Mouse (Mus musculus) mesoderm, embryonic 11.5 days (tissue): ENCODE results near the gene Zfp280d.

ENCODE experiments used
- DNase-seq: peaks from one replicate; pipeline ENCODE4 v3.0.0-alpha.2; 2012; ENCODE audit warnings: low read depth, low spot score

Zfp280d gene

DNA sequence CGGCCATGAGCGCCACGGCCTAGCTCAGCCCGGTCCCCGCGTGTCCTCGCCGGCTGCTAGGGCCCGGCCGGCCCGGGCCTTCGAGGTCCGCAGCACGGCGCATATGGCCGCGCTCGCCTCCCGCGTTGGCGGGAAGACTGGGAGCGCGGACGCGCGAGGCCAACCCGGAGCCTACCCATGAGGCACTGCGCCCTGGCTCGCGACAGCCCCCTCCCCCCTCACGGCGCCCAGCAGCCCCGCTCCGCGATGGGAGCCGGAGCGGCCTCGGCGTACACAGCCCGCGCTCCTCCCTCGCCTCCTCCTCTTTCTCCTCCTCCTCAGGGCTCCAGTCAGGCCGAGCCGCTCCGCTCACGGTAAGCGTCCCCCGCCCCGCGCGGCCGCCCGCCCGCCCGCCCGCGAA, at the start of gene Zfp280d:
Gene Zfp280d, plus strand, starts transcription at position 184 of the 400 bp plus-strand sequence.
- DNase-seq: peak; percentile 92

DNA sequence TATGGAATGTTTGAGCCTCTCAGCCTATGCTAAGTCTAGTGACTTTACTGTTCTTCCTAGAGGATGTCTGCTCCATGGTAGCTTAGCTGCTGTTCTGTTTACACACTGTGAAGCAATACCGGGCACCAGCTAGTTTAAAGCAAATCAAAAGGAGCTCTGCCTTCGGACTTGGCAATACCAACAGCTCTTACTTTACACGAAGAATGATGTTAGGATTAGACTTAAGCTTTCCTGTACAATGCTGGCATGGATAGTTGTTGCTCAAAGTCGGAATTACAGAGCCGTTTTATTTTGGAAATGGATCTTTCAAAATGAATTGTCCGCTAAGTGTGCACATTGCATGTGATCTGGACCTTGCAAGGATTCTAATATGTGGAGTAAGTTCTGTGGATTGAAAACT, 48.1 kb upstream of the Zfp280d start:
- DNase-seq: no peak

DNA sequence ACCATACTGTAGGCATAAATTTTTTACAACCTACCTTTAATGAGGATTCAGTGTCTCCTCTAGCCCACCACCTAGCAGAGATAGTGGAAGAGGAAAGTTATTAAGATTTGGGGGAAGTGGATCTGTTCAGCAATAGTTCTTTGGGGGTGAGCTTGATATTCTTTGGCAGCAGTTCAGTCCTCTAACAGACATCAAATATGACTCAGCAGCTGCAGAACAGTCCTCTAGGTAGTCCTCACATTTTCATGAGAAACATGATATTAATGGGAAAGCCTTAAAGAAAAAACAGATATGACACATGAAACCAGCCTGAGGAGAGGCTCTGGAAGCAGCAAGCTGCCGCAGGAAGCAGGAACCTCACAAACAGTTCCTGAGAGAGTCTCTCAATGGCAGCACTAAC, 22.0 kb upstream of the Zfp280d start:
- no peak for DNase-seq

DNA sequence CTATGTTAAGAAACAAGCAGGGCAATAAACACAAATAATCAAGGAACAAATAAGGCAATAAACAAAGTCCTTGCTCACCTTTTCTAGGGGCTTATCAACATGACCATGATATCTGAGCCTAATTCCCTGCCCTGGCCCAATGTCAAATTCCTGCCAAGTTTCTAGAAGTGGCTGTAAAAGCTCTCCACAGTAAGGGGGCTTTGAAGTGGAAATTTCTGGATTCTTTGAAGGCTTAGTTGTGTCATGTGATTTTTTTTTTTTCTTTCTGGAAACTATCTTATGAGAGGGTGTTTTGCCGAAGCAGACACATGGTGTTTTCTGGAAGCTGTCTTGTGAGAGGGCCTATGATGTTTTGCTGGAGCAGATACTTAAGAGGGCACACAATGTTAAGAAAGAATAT, 19.4 kb upstream of the Zfp280d start:
- no peak for DNase-seq

DNA sequence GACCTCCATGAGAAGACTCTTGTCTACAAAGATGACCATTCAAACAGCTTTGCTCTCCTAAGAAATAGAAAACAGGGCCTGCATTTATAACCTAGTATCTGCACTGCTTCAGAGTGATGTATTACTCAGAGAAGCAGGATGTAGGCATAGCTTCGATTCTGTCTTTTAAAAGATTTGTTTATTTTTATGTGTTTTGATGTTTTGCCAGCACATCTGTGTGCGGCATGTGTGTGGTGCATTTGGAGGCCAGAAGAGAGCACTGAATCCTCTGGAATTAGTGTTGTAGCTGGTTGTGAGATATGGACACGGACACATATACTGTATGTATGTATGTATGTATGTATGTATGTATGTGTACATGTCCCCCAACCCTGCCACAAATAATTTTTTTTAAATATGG, 18.0 kb upstream of the Zfp280d start:
- no peak for DNase-seq

DNA sequence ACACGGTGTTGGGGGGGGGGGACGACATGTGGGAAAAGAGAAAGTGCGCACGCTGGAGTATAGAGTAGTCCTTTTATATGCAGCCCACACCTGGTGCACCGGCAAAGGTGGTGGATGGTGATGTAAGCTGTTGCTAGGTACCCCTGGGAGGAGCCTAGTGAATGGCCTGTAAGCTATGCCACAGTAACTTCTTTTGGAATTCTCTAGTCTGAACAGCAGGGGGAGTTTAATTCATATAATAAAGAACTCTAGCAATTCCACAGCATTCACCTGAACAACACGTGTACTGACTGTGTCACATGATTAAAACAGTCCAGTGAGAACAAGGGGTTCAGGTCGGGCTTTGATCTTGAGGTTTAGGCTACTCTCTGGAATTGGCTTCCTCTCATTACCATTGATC, 14.3 kb upstream of the Zfp280d start:
- peak; percentile 16 for DNase-seq

DNA sequence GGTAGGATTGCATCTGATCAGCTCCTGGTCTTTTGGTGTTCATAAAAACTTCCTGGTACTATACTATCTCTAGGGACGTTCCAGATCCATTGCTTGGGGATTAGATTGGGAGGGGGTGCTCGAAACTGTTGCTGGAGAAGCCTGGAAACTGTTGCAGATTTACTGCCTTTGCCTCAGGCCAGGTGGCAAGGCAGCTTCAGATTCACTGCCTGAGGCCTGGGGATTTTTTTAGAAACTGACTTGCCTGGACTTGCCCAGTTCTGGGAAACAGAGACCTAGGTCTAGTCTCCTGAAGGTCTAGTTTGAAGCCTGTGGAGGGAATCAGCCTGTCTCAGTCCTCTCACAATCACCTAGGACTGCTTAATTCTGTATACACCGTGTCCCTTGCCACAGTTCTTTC, 9.8 kb upstream of the Zfp280d start:
- DNase-seq: no peak

DNA sequence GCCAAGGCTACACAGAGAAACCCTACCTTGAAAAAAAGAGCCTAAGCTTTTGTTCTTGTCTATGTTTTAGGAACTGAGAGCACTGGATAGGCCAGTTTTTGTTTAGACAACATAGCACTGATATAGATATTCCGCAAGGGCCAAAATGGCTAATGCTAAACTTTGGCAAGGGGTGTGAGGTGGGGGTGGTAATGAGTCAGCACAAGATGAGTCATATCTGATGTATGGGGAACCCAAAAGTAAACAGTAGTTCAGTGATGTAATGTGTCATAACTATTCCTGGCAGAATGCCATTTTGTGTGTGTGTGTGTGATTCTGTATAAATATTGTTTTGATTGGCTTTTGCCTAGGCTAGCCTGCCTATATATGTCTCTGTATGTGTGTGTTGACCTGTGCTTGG, 4.5 kb upstream of the Zfp280d start:
- no peak for DNase-seq

DNA sequence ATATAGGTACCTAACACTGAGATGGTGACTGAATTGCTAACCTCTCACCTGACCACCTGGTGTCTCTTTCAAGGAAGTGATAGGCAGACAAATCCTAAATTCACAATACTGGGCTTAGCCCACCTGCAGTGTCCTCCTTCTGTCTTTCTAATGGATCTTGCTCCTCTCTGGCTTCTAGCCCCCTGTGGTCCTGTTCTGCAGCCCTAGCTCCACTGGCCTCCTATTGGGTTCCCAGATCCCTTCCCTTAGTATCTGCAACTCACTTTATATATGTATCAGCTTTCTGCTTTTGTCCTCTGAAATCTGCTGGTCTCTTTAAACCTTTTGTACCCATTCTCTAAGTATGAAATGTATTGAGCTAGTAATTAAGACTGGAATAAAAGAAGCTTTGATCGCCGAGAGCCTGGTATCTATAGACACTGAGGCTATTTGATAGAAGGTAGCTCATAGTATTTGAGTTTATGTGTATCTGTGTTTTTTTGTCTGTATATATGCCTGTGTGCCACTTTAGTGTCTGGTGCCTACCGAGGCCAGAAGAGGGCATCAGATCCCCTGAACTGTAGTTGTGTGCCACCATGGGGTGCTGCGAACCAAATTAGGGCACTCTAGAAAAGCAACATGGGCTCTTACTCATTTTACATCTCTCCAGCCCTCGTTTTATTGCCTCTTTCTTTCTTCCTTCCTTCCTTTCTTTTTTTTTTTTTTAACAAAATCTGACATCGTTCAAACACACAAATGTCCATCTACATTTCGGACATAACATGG, 832 bp upstream of the Zfp280d start:
- DNase-seq: no peak

DNA sequence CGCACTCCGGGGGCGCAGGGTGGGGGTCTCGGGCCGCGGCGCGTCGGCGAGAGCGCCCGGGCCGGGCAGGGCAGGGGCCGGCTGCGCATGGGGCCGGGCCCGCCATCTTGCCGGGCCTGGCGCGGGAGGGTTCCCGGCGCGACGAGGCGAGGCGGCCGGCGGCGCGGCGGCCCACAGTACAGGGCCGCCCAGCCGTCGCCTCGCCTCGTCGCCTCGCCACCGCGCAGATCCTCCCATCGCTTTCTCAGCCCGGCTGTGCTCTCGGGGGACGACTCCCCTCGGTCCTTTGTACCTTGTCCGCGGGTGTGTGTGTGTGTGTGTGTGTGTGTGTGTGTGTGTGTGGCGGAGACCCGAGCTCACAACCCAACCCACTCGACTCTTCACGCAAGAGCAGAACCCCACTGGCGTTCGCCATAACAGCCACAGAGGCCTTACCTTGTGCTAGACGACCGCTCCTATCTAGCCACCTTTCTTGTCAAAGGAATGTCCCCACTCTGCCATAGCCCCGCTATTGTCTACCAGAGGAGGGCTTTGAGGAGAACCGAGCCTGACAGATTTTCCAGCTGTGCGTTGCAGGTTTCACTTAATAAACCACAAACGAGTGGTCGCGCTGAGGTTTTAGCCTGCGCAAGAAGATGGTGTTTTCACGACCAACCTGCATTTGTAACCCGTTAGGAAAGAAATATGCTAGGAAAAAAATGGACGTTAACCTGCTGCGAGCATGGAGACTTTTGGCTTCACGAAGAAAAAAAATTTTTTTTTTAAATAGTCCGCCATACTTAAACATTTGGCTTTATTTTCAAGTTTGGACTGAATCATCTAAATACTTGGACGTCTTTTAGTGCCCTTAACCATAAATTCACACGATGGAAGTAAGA, 680 bp downstream of the Zfp280d start:
- peak; percentile 62 for DNase-seq

DNA sequence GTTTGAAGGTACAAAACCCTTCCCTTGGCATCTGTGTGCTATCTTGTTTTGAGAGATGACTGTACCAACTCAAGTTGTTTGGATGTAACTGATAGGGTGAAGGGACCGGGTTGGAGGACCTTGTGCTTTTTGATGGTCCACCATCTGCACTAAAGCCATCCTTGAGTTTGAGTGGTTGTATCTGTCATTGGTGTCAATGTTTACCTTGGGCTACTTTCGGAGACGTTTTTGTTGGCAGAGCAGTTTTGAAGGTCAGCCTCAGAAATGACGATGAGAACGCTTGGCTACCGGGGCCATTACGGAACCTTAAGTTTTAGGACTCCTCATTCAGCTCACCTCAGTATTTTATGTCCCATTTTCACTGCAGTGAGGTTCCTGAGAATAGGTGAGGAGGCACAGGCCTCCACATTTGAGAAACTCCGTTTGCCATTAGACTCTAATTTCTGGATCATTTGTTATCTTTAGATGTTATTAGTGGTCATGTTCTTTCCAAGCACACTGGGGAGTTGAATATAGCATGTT, 1.4 kb downstream of the Zfp280d start:
- peak; percentile 12 for DNase-seq

DNA sequence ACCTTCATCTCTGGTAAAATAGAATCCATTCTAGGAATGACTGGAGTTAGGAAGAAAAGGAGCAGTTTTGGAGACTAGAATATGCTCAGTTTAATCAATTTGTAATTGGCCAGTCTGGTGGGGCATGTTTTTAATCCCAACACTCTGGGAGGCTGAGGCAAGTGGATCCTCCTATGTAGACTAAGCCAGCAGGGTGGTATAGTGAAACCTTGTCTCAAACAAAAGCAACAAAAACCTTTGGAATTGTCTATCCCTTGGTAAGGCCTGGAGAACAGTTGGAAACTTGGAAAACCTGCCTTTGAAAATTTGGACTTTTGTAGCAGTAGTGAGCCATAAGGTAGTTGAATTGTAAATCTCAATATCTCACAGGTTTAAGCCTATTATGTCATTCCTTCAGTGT, 2.3 kb downstream of the Zfp280d start:
- no peak for DNase-seq

DNA sequence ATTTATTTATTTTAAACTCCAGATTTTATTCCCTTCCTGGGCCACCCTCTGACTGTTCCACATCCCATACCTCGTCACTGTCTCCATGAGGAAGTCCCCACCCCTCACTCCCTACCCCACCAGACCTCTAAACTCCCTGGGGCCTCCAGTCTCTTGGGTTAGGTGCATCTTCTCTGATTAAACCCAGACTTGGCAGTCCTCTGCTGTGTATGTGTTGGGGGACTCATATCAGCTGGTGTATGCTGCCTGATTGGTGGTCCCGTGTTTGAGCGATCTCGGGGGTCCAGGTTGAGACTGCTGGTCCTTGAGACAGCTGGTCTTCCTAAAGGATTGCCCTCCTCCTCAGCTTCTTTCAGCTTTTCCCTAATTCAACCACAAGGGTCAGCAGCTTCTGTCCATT, 5.3 kb downstream of the Zfp280d start:
- no peak for DNase-seq

DNA sequence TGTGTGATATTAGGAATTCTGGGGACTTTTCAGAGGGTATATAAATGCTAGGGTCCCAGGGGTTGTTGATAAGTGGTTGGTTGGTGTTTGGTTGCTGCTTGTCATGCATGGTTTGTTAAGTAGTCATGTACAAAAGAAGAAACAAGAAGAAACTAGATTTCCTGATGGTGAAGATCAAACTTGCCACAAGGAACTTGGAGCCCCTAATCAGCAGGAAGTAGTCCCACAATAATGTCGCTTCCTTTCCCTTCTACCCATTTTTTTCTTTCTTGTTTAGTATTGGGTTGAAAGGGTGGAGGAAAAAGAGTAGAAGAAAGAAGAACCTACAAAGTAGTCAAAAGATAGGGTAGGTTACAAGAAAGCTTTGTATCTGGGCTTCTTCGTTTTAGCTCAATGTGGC, 13.0 kb downstream of the Zfp280d start:
- no peak for DNase-seq

DNA sequence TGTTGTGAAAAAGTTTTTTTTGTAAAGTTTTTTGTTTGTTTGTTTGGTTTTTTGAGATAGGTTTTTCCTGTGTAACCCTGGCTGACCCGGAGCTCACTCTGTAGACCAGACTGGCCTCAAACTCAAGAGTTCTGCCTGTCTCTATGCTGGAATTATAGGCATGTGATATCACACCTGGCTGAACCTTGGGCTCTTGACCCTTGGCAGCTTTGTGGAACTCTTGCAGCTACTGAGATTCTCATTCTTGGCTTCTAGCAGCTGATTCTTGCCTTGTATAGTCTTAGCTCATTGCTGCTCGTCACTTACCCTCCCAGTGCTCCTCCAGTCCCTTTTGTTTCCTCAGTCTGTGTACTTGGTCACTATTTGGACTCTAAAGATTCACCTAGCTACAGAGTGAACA, 13.6 kb downstream of the Zfp280d start:
- DNase-seq: no peak

DNA sequence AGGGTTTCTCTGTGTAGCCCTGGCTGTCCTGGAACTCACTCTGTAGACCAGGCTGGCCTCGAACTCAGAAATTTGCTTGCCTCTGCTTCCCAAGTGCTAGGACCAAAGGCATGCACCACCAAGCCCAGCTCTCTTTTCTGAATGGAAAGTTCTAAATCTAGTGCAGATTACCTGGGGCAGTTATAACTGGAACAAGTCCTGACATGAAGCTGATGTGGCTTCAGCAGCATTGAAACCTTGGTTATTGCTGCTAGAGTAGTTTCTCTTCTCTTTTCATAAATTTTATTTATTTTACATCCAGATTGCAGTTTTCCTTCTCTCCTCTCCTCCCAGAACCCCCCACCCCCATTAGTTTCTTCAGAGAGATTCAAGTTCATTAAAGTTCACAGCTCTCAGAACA, 14.4 kb downstream of the Zfp280d start:
- DNase-seq: no peak

DNA sequence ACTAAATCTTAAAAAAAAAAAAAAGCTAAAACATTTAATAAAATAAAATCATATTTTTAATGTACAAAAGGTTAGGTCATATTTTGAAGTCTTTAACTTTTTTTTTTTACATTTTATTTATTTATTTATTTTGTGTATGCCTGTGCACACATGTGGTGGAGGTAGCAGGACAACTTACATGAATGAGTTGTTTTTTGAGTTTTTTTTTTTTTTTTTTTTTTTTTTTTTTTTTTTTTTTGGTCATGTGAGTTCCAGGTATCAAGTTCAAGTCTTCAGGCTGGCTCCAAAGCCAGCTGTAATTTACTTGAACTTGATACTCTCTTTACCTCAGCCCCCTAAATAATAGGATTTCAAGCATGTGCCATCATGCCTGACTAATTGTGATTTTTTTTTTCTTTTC, 19.4 kb downstream of the Zfp280d start:
- DNase-seq: no peak

DNA sequence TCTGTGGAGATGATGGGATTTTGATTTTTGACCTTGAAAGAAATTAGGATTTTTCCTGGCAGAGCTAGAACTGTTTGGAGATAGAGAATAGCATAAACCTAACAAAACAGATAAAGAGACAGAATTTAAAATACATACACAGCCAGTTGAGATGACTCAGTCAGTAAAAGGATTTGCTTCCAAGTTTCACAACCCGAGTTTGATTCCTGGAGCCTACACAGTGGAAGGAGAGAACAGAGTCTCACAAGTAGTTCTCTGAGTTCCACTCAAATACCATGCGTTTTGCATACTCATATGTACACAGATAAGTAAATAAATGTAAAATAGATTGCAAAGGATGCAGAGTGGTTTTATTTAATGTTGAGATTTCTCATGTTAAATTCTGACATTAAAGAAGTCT, 35.1 kb downstream of the Zfp280d start:
- DNase-seq: no peak

DNA sequence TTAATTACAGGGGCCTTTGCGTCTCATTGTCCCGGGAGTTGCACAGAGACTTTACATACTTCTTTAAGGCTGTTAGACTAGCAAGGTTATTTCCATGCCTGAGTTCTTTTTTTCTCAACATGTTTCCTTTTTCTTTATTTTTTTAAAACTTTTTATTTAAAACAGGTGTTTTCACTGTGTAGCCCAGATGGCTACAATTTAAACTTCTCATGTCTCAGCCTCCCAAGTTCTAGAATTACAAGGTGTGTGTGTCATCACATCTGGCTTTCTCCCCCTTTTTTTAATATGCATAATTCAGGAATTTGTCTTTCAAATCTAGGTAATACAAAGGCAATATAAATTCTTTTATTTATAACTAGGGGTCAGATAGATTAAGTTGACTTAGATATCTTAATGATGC, 58.6 kb downstream of the Zfp280d start:
- DNase-seq: no peak

DNA sequence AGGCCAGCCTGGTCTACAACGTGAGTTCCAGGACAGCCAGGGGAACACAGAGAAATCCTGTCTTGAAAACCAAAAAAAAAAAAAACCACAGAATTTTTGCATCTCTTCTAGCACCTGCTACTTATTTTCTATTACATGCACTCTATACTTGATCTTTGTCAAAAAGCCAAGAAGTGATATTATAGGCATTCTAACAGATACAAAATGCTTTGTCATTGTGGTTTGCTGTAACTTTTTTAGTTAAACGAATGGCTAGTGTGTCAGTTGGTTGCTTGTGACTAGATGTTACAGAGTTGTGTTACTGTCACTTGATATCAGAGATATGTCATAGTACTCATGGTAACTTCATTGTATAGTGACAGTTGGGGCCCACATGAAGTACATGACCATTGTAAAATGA, 61.4 kb downstream of the Zfp280d start:
- no peak for DNase-seq

DNA sequence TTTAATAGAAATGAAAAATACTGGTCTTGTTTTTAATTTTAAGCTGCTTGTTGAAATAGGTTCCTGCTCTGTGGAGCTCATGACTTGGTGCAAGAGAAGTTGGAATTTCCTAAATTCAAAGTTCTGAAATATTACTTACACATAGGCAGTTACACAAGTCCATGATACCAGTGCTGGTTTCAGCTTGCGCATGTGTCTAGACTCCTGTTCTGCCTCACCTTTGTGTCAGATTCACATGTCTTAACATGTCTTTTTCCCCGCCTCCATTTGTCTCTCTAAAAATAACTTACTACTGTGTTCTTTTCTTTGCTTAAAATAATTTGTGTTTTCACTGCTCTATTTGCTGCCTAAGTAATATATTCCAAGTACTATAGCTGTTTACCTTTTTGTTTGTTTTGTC, 64.5 kb downstream of the Zfp280d start:
- no peak for DNase-seq

DNA sequence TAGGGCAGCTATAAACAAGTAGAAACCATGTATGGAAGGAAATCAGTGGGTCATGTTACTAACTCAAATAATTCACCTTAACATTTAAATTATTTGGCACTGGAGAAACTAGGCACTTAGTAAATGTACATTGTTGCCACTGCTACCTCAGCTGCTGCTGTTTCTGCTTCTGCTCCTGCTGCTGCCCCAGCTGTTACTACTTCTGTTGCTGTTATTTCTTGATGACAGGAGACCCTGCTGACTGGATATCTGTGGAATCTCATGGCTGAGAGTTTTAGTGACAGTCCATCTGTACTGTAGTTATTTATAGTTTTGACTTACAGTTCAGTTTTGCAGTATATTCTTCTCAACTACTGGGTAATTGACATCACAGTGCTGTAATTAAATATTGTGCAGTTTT, 69.2 kb downstream of the Zfp280d start:
- peak; percentile 49 for DNase-seq

DNA sequence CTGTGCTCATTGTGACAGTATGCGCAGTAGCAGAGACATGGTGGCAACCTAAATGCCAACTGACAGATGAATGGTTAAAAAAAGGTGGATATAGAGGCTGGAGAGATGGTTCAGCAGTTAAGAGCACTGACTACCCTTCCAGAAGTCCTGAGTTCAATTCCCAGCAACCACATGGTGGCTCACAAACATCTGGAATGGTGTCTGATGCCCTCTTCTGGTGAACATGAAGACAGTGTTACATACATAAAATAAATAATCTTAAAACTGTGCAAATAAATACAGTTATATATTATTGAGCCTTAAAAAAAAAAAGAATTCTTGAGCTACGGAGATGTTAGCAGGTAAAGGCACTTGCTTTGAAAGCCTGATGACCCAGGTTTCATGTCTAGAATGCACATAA, 97.7 kb downstream of the Zfp280d start:
- no peak for DNase-seq
